In genomic region chr12:31824831-31825230, GRCm38 (mm10) we compare ENCODE assay signal across 18 mouse cellular contexts.
DNase-seq lines count a peak whose midpoint lies in the region; ATAC-seq and TF ChIP-seq lines count a peak whose summit lies in the region.
"Had no signal": no experiment of that assay in that cellular context is flagged by ENCODE, and none has a peak within 500 bp of the region (broad histone marks: within the 10 kb centered on the region; RNA-seq: fewer than 3 reads in every experiment).

No protein-coding gene starts in this region.

- no peaks in the 10 kb centered on the region for H3K27me3 ChIP-seq in embryonic facial prominence, embryonic 14.5 days (replicated peaks; ENCODE audit: control insufficient read depth, insufficient read depth, low read length)
- H3K27me3 ChIP-seq in embryonic facial prominence, embryonic 10.5 days (replicated peaks; ENCODE audit: low read depth, poor library complexity, severe bottlenecking), result no peaks in the 10 kb centered on the region
- H3K27me3 ChIP-seq in cerebellum, adult 2 months (ENCODE audit: control insufficient read depth, insufficient read depth, low read length), result no peaks in the 10 kb centered on the region
- no peaks in the 10 kb centered on the region for H3K27me3 ChIP-seq in midbrain, embryonic 16.5 days (ENCODE audit: control insufficient read depth, insufficient read depth, low read depth, low read length)
- H3K27me3 ChIP-seq: liver, embryonic 13.5 days; lung, embryonic 15.5 days; midbrain, embryonic 13.5 days had no signal

- no peak overlapping the region for H3K4me2 ChIP-seq in embryonic facial prominence, embryonic 14.5 days (ENCODE audit: low read depth, low read length)
- H3K4me2 ChIP-seq in midbrain, embryonic 16.5 days (ENCODE audit: low read length), result no peak overlapping the region
- H3K4me2 ChIP-seq: liver, embryonic 13.5 days; lung, embryonic 15.5 days; midbrain, embryonic 13.5 days had no signal

- H3K9ac ChIP-seq in embryonic facial prominence, embryonic 14.5 days (ENCODE audit: low read depth, low read length), result no peak overlapping the region
- H3K9ac ChIP-seq in midbrain, embryonic 16.5 days (ENCODE audit: low read depth, low read length), result no peak overlapping the region
- H3K9ac ChIP-seq: liver, embryonic 13.5 days; lung, embryonic 15.5 days; midbrain, embryonic 13.5 days had no signal

- no peak for TF ChIP-seq CTCF in left cerebral cortex, adult 2 months (IDR thresholded peaks at IDR 0.05)
- no peak for TF ChIP-seq CTCF in cerebellum, adult 2 months (IDR thresholded peaks at IDR 0.05; ENCODE audit: borderline replicate concordance, insufficient read depth, low read depth, low read length)

- no peaks in the 10 kb centered on the region for H3K36me3 ChIP-seq in embryonic facial prominence, embryonic 14.5 days (ENCODE audit: control insufficient read depth, insufficient read depth, low read length)
- 0 out of 2 replicates have a peak, but pooled peaks cover 2% of the 10 kb centered on the region for H3K36me3 ChIP-seq in embryonic facial prominence, embryonic 10.5 days (replicated peaks)
- no peaks in the 10 kb centered on the region for H3K36me3 ChIP-seq in midbrain, embryonic 16.5 days (ENCODE audit: control insufficient read depth, insufficient read depth, low read length)
- H3K36me3 ChIP-seq: liver, embryonic 13.5 days; lung, embryonic 15.5 days had no signal

- H3K27ac ChIP-seq in embryonic facial prominence, embryonic 14.5 days (replicated peaks; ENCODE audit: low read depth, low read length), result no peak overlapping the region
- no peak overlapping the region for H3K27ac ChIP-seq in embryonic facial prominence, embryonic 10.5 days (replicated peaks)
- H3K27ac ChIP-seq in left cerebral cortex, adult 2 months, result peak overlapping the region; percentile 86
- peak overlapping the region; percentile 72; the same call in 1 of the 2 replicates for H3K27ac ChIP-seq in cerebellum, adult 2 months (ENCODE audit: insufficient read depth, low read length)
- no peak overlapping the region for H3K27ac ChIP-seq in midbrain, embryonic 16.5 days (ENCODE audit: low read length)
- H3K27ac ChIP-seq: liver, embryonic 13.5 days; lung, embryonic 15.5 days; macrophage; midbrain, embryonic 13.5 days; stomach, postnatal 0 days had no signal

- H3K4me1 ChIP-seq in embryonic facial prominence, embryonic 14.5 days (ENCODE audit: control insufficient read depth, insufficient read depth, low read length), result no peaks in the 10 kb centered on the region
- no peaks in the 10 kb centered on the region for H3K4me1 ChIP-seq in embryonic facial prominence, embryonic 10.5 days
- H3K4me1 ChIP-seq in cerebellum, adult 2 months (ENCODE audit: control insufficient read depth, insufficient read depth, low read length), result peaks cover 12% of the 10 kb centered on the region
- H3K4me1 ChIP-seq in midbrain, embryonic 16.5 days (ENCODE audit: control insufficient read depth, insufficient read depth, low read length), result no peaks in the 10 kb centered on the region
- H3K4me1 ChIP-seq: liver, embryonic 13.5 days; lung, embryonic 15.5 days; midbrain, embryonic 13.5 days had no signal

- intact Hi-C loops in left cerebral cortex, adult 2 months (cut with DNase I), result loop anchor here (5.0 kb wide), 1 partner anchor 72 kb away; no protein-coding TSS in a partner anchor

- WGBS in embryonic facial prominence, embryonic 14.5 days, result 58% methylated on average over 5 of the region's 5 CpGs
- WGBS in embryonic facial prominence, embryonic 10.5 days, result 88% methylated on average over 5 of the region's 5 CpGs
- 11% methylated on average over 5 of the region's 5 CpGs for WGBS in cerebellum, adult 2 months
- WGBS in midbrain, embryonic 16.5 days, result 77% methylated on average over 5 of the region's 5 CpGs

- peak; percentile 16 for DNase-seq in embryonic facial prominence, embryonic 14.5 days (ENCODE audit: low spot score)
- no peak for DNase-seq in embryonic facial prominence, embryonic 10.5 days (ENCODE audit: low spot score)
- no peak for DNase-seq in left cerebral cortex, adult 2 months (ENCODE audit: extremely low spot score in 1 of 2, low spot score in 2 of 2)
- no peak for DNase-seq in left cerebral cortex, adult 11 months (ENCODE audit: low spot score)
- peak; percentile 74 to 78 for DNase-seq in cerebellum, adult 2 months
- DNase-seq in yolk sac, embryonic 10.5 days (ENCODE audit: low spot score), result no peak
- DNase-seq: adrenal gland, postnatal 25 days; gastrocnemius, postnatal 14 days; kidney, adult 8-10 months; kidney, postnatal 36 days; liver, embryonic 13.5 days had no signal

- ATAC-seq in embryonic facial prominence, embryonic 14.5 days (ENCODE audit: low read depth), result no peak
- no peak for ATAC-seq in midbrain, embryonic 16.5 days
- ATAC-seq: midbrain, embryonic 13.5 days had no signal

- no peak for TF ChIP-seq POLR2A in cerebellum, adult 2 months (IDR thresholded peaks at IDR 0.05; ENCODE audit: borderline replicate concordance, insufficient read depth, low read length)

- H3K4me3 ChIP-seq in embryonic facial prominence, embryonic 14.5 days (ENCODE audit: low read depth, low read length), result no peak overlapping the region
- H3K4me3 ChIP-seq in embryonic facial prominence, embryonic 10.5 days, result no peak overlapping the region
- H3K4me3 ChIP-seq in left cerebral cortex, adult 2 months, result peak overlapping the region; percentile 42
- no peak overlapping the region for H3K4me3 ChIP-seq in cerebellum, adult 2 months (replicated peaks; ENCODE audit: insufficient read depth, low read depth, low read length)
- no peak overlapping the region for H3K4me3 ChIP-seq in midbrain, embryonic 16.5 days (ENCODE audit: low read depth, low read length)
- H3K4me3 ChIP-seq: erythroblast, embryonic 14.5 days; liver, embryonic 13.5 days; lung, embryonic 15.5 days; midbrain, embryonic 13.5 days; myocyte had no signal

- H3K9me3 ChIP-seq in embryonic facial prominence, embryonic 14.5 days (ENCODE audit: control insufficient read depth, low read length), result no peaks in the 10 kb centered on the region
- H3K9me3 ChIP-seq in embryonic facial prominence, embryonic 10.5 days, result no peaks in the 10 kb centered on the region
- no peaks in the 10 kb centered on the region for H3K9me3 ChIP-seq in midbrain, embryonic 16.5 days (replicated peaks; ENCODE audit: control insufficient read depth, low read length, poor library complexity, severe bottlenecking)
- H3K9me3 ChIP-seq: liver, embryonic 13.5 days; lung, embryonic 15.5 days; midbrain, embryonic 13.5 days had no signal

Comparison
In these comparisons a context has a peak if more than half of its experiments do, and no peak if none do; other contexts are left out.
1. DNase-seq: peak in embryonic facial prominence, embryonic 14.5 days (single experiment) and cerebellum, adult 2 months (2 of 2); none in embryonic facial prominence, embryonic 10.5 days (single experiment), left cerebral cortex, adult 2 months (0 of 2), left cerebral cortex, adult 11 months (single experiment) and yolk sac, embryonic 10.5 days (single experiment).
2. H3K27ac ChIP-seq: peak in left cerebral cortex, adult 2 months (single experiment) and cerebellum, adult 2 months (single experiment); none in embryonic facial prominence, embryonic 14.5 days (single experiment), embryonic facial prominence, embryonic 10.5 days (single experiment) and midbrain, embryonic 16.5 days (single experiment).